Mouse (Mus musculus): ENCODE measurements around the gene Glod5.
A peak's percentile ranks its signal among the peaks of the same experiment; 100 is the strongest.
"Not testable (repeated sequence)": the region's sequence is repeated elsewhere in the genome, so short reads cannot be mapped to it uniquely, and the experiment has no call there.

The Glod5 gene

GRCm38 (mm10) chrX:8018286-8018685, at the start of gene Glod5:
Gene Glod5 (minus strand): TSS chrX:8018492.
- DNase-seq = no peak

GRCm38 (mm10) chrX:8051044-8051781, 32.9 kb upstream of the Glod5 start:
- DNase-seq = not testable (repeated sequence)

- DNase-seq = no peak
Measured at GRCm38 (mm10) chrX:8033009-8033408, 14.7 kb upstream of the Glod5 start.

- no peak for DNase-seq
Measured at GRCm38 (mm10) chrX:8026811-8027210, 8.5 kb upstream of the Glod5 start.

- DNase-seq = no peak
Measured at GRCm38 (mm10) chrX:8024795-8025194, 6.5 kb upstream of the Glod5 start.

GRCm38 (mm10) chrX:8020111-8020778, 2.0 kb upstream of the Glod5 start:
- DNase-seq = no peak

- DNase-seq = peak; percentile 34
Measured at GRCm38 (mm10) chrX:8017142-8017541, 1.1 kb downstream of the Glod5 start.

- DNase-seq = not testable (repeated sequence)
Measured at GRCm38 (mm10) chrX:8015675-8016074, 2.6 kb downstream of the Glod5 start.

GRCm38 (mm10) chrX:8013569-8014314, 4.5 kb downstream of the Glod5 start:
- no peak for DNase-seq

GRCm38 (mm10) chrX:8013157-8013556, 5.1 kb downstream of the Glod5 start:
- DNase-seq = no peak

GRCm38 (mm10) chrX:8009356-8009755, 8.9 kb downstream of the Glod5 start:
- not testable (repeated sequence) for DNase-seq

- no peak for DNase-seq
Measured at GRCm38 (mm10) chrX:8008543-8008942, 9.7 kb downstream of the Glod5 start.

GRCm38 (mm10) chrX:8002971-8003370, 15.3 kb downstream of the Glod5 start:
- DNase-seq = no peak

GRCm38 (mm10) chrX:8002001-8002400, 16.3 kb downstream of the Glod5 start:
- no peak for DNase-seq

- DNase-seq = no peak
Measured at GRCm38 (mm10) chrX:8000546-8001192, 17.6 kb downstream of the Glod5 start.

GRCm38 (mm10) chrX:7993068-7993735, 25.1 kb downstream of the Glod5 start:
- DNase-seq = no peak

- no peak for DNase-seq
Measured at GRCm38 (mm10) chrX:7992379-7993067, 25.8 kb downstream of the Glod5 start.

- no peak for DNase-seq
Measured at GRCm38 (mm10) chrX:7981368-7981767, 36.9 kb downstream of the Glod5 start.

GRCm38 (mm10) chrX:7977892-7978291, 40.4 kb downstream of the Glod5 start, which contains the start of gene Gata1:
Gene Gata1 (minus strand): TSS chrX:7978071.
- DNase-seq = no peak

- no peak for DNase-seq
Measured at GRCm38 (mm10) chrX:7971292-7971691, 47.0 kb downstream of the Glod5 start.

- DNase-seq = no peak
Measured at GRCm38 (mm10) chrX:7968899-7969298, 49.4 kb downstream of the Glod5 start.

- DNase-seq = no peak
Measured at GRCm38 (mm10) chrX:7968226-7968625, 50.1 kb downstream of the Glod5 start.

All from cerebellum, adult 9-10 months (tissue).